Mouse (Mus musculus): Measurements from ENCODE around the gene Rb1.

The Rb1 gene

GRCm38 (mm10) chr14:73148125-73148524, 177.5 kb downstream of the Rb1 start:
- DNase-seq (ENCODE audit: low spot score in 2 of 2) = no peak

GRCm38 (mm10) chr14:73146721-73147120, 178.9 kb downstream of the Rb1 start:
- no peak for DNase-seq (ENCODE audit: low spot score in 2 of 2)

- DNase-seq (ENCODE audit: low spot score in 2 of 2) = no peak
Measured at GRCm38 (mm10) chr14:73145531-73145930, 180.1 kb downstream of the Rb1 start.

GRCm38 (mm10) chr14:73143710-73144420, 181.8 kb downstream of the Rb1 start:
- DNase-seq (ENCODE audit: low spot score in 2 of 2) = no peak

GRCm38 (mm10) chr14:73142896-73143709, 182.5 kb downstream of the Rb1 start:
- peak; percentile 76 to 87 for DNase-seq (ENCODE audit: low spot score in 2 of 2)

GRCm38 (mm10) chr14:73142421-73142895, 183.2 kb downstream of the Rb1 start:
- DNase-seq (ENCODE audit: low spot score in 2 of 2) = no peak

- no peak for DNase-seq (ENCODE audit: low spot score in 2 of 2)
Measured at GRCm38 (mm10) chr14:73141800-73142199, 183.8 kb downstream of the Rb1 start.

- DNase-seq (ENCODE audit: low spot score in 2 of 2) = no peak
Measured at GRCm38 (mm10) chr14:73139866-73140265, 185.8 kb downstream of the Rb1 start.

GRCm38 (mm10) chr14:73138483-73138882, 187.1 kb downstream of the Rb1 start:
- DNase-seq (ENCODE audit: low spot score in 2 of 2) = no peak

GRCm38 (mm10) chr14:73137234-73137633, 188.4 kb downstream of the Rb1 start:
- no peak for DNase-seq (ENCODE audit: low spot score in 2 of 2)

All from spleen, postnatal 4 days (tissue).